Mouse (Mus musculus) Muller cell, postnatal 12 days (primary cell): Measurements from ENCODE around the gene Gjc1.

Source experiments
- DNase-seq: peaks from one replicate; pipeline ENCODE4 v3.0.0-alpha.2; 2015; ENCODE audit errors: inconsistent ontology term

Gene Gjc1

GRCm38 (mm10) chr11:102772771-102773700 is 46.5 kb downstream of the Gjc1 start:
- no peak for DNase-seq

DNA sequence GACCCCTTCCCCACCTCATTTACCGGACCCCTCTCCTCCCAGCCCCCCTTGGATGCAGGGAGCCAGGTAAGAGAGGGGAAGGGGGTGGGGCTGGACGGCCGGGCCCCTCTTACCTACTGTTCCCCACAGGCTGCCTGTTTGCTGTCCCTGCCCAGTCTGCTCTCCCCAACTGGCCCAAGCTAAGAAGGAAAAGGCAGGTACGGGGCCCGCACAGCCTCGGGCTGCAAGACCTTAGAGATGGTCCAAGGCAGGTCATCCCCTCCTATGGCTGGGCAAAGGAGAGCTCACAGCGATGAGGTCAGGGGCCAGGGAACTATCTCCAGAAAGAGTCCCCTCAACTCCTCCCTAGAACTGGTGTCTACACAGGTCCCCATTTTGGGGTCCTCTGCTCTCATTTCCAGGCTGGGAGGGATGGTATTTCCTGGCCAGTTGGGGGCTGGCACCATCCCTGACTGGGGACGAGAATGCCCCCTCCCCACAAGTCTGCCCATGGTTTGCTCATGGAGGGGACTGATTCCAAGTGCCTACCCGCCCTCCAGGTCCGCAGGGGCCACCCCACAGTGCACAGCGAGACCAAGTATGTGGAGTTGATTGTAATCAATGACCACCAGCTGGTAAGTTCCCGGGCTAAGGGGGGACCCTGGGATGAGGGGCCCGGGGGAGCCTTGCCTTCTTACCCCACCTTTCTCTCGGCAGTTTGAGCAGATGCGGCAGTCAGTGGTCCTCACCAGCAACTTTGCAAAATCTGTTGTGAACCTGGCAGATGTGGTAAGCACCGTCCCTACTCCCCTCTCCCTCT is 47.4 kb downstream of the Gjc1 start:
- no peak for DNase-seq

DNA sequence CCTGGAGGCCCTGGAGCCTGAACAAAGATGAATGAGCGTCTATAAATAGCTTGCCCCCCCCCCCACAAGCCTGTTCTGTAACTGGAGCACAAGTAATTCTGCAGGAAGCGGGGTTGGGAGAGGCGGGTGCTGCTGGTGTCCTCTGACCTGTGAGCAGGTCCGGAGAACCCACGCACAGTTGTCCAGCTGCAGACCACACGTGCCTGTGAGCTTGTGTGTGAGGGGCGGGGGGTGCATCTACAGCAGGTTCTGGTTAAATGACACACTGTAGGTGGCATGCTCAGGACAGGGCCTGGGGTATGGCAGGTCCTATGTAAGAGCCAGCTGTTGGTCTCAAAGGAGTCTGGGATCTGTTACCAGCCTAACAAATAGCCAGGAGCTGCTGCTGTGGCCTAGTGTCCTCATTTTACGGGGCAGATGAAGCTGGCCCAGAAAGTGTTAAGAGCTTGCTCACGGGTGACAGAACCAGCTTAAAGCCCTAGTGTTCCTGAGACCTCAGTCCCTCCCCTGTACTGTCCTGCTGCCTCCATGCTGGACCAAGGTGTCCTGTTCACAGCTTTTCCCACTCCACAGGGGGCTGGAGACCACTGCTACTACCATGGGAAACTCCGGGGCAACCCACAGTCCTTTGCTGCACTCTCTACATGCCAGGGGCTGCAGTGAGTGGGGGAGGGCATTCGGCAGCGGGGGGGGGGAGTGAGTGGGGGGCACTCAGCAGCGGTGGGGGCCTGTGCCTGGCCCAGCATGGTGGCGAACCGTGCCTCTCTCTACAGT is 48.7 kb downstream of the Gjc1 start:
- peak; percentile 88 for DNase-seq

DNA sequence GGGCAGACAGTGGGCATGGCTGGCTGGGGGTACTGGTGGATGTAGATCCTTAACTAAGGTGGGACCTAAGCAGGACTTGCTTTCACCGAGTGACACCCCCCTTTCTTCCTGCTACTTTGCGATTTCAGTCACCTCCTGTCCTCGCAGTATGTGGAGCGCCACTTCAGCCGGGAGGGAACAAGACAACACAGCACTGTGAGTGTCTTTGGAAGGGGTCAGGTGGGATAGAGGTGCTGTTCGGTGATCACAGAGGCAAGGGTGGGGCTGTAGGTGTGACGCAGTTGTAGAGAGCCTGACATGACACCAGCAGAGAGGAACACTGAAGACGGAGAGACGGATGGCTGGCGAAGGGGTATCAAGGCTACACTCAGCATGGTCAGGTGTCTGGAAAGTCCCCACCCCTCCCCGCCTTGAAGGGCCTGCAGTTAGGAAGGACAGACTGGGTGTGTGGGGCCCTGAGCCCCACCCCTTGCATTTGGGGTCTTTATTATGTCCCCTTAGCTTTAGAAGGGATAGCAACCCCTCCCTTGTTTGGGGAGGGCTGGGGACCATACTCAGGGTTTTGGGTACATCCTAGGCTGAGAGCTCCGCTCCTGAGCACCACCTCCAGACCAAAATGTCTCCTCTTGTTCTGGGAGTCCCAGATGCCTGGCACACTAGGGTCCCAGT is 49.4 kb downstream of the Gjc1 start:
- no peak for DNase-seq

GRCm38 (mm10) chr11:102769141-102769540 is 50.4 kb downstream of the Gjc1 start:
- DNase-seq: no peak

DNA sequence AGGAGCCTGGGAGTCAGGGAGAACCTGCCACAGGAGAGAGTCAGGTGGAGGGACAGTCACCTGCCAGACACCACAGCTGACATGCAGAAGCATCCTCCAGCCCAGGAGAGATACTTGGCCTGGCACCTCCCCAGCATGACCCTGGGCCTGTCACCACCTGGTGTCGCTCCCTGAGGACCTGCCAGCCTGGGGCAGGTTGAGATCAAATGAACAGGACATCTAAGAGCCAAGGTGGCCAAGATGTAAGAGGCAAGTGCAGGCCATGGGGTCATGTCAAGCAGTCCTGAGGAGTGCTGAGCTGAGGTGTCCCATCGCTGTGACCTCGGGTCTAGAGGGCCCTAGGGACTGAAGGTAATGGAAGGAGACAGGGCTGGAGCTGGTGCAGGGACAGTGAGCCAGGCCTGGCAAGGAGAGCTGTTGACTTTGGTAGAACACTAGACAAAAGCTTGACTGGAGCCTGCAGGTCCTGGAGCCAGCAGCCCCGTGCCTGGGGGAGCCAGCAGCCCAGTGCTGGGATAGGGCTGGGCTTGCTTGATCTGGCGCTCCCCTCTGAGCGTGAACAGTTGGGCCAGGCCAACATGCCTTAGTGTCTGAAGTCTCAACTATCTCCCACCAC is 52.3 kb downstream of the Gjc1 start:
- DNase-seq: no peak

DNA sequence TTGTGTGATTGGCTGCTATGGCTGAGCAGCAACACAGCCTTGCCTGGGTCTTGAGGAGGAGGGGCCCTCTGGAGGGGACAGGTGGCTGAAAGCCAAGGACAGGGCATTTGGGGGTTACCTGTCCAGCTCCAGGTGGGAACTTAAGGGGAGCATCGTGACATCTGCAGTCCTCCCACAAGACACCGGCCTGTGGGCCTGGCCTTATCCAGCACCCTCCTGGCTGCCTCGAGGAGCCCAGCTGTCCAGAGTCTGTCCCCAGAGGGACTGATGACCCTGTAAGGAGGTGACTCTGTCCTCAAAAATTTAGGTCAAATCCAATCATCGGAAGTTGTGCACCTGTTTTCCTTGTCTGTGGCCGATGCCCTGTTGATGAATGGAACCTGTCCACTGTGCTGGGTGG is 54.1 kb downstream of the Gjc1 start:
- DNase-seq: no peak

GRCm38 (mm10) chr11:102763009-102763767 is 56.3 kb downstream of the Gjc1 start:
- DNase-seq: no peak

DNA sequence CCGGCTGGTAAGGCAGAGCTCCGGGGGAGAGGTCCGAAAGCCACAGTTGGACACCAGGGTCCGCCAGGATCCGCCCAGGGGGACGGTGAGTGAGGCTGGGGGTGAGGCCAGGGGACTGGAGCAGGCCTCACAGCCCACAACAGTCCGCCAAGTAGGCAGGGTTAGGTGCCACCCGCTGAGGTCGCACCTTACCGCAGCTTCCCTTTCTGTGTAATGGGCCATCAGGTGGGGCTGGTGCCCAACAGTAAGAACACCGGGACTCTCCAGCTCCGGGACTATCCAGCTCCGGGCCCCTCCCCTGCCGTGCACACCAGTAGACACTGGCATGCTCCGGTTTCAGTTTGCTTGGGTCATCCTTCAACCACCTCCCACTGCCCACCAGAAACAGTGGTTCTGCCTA is 57.3 kb downstream of the Gjc1 start:
- DNase-seq: no peak

DNA sequence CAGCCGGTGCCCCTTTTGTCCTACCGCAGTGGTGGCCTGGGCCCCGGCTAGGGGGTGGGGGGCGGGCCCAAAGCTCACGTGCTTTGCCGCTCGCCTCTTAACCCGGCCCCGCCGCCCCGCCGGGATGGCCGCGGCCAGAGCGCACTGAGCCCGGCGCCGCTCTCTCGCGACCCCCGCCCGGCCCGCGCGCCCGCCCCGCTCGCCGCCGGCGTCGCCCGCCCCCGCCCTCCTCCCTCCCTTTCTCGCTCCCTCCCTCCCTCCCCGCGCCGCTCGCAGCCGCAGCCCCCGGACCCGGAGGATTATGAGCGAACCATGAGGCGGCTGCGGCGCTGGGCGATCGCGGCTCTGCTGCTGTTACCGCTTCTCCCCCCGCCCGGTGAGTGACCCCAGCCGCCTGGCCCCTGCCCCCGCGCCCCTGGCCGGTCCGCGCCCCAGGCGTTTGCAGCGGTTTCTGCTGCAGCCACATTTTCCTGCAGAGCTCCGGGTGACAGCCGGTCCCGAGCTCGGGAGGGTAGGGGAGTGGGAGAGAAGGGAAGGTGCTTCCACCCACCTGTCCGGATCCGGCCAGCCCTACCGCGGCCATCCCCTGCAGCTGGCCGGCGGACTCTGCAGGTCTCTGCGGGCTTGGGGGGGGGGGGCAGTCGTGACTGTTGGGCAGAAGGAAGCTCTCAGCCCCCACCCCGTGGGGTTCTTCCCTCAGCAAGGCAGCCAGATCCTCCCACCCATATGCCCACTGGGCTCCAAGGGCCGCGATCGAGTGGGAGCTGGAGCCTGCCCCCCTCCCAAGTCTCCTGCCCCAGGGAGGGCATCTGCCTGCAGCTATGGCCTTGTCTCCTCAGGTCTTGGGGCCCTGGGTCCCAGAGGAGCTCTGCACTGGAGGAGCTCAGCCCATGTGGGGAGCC is 57.9 kb downstream of the Gjc1 start, which contains the start of gene Adam11:
Adam11 (plus strand) TSS at position 131 of the 902 bp plus-strand sequence.
- DNase-seq: peak; percentile 32

DNA sequence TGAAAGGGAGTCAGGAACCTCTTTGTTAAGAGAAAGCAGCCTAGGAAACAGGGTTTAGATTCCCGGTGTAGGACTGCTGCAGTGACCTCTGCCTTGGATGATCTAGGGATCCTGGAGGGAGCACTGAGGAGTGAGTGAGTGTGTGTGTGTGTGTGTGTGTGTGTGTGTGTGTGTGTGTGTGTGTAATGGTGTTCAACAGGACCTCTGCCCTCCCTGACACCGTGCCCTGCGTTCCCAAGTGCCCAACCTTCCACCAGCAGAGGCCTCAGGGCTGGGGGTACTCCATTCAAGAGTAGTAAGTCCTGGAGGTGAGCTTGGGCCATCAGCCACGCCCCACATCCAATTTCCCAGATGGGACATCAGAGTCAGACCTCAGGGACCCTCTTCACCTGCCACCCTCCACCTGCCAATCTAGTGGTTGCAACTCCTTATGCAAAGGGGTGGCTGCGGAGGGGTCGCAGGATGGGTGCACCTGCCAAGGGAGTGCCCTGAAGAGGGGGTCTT is 58.6 kb downstream of the Gjc1 start:
- DNase-seq: no peak

- no peak for DNase-seq
Observed at GRCm38 (mm10) chr11:102758977-102759376, 60.5 kb downstream of the Gjc1 start.

DNA sequence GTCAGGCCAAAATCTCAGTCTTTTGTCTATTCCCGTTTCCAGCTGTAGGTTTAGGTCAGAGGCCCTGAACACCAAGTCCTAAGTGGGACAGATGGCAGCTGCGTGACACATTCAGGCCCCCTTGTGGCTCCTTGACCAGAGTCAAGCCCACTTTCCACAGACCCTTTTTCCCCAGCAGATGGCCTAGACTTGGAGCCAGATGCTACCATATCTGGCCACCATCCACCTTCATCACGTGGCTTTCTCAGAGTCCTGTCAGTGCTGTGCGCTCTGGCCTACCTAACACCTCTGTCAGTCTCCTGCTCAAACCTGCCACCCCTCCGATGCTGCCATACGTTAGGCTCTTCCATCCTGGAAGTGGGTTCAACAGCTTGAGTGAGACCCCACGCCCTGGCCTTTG is 64.1 kb downstream of the Gjc1 start:
- no peak for DNase-seq

DNA sequence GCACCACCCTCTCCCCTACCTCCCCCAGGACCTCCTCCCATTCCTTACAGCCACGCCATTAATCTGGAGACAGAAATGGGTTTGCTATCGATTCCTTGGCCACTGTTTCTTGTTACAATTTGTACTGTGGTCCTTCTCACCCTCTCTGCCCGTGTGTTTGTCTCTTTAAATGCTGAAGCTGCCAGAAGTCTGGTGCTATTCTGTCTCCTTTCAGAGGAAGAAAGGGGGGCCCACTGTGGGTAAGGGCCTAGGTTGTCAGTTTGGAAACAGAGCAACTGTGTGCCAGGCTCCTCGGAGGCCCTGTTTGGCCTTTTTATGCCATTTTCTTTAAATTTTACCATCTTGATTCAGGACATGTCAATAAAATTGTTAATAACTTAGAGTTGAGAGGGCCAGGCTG is 65.1 kb downstream of the Gjc1 start:
- DNase-seq: no peak

DNA sequence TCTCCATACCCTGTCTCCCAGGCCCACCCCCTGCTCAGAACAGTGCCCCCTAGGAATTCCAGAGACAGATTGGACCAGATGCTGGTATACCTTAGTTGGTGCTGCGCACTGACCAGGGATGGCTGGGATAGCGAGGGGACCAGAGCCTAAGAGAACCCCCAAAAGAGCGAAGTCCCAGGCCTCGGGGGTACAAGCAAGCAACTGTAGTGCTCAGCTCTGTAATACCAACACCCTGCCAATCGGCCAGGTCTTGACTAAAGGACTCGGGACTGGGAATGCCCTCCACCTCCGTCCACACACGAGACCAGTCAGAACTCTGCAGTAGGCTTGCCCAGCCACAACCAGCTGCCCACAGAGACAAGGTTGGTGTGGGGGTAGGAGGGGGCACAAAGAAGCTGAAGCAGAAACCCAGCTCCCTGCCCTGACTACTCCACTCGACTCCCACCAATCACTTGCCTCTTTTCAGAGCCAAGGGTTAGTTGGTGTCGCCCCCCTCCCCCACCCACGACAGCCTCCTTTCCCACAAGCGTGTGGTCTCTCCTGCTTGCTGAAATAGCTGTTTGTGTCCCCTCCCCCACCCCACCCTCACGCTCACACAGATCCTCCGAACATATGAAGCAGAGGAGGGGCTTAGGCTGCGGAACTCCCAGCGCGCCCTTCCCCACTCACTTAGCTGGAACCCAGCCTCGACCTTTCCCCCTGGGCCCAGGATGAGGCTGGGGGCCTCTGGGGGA is 65.7 kb downstream of the Gjc1 start:
- DNase-seq: no peak

- no peak for DNase-seq
Observed at GRCm38 (mm10) chr11:102752896-102753590, 66.5 kb downstream of the Gjc1 start.

DNA sequence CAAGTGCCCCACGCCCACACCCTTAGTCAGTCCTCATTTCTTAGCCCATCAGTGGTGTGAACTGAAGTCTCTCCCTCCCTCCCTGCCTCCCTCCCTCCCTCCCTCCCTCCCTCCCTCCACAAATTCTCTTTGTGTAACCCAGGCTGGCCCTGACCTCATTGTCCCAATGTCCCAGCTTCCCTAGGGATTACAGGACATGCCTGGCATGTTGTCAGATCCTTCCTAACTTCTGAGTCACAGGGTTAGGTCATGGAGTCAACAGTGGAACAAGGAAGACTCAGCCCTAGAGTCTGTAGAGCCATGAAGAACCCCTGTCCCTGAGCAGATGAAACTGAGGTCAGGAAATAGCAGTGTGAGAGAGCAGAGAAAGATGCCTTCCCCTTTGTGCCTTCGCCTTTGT is 69.8 kb downstream of the Gjc1 start:
- DNase-seq: no peak
